Mouse (Mus musculus) CH12.LX (cell line): Measurements from ENCODE around the gene Ccdc170. TPM values are rescaled to one million over a fixed set of nuclear protein-coding genes. Genes with fewer than 3 reads are reported as not detected.

Source experiments
- DNase-seq: peaks from one replicate; pipeline ENCODE4 v3.0.0-alpha.2; 2013; ENCODE audit errors: extremely low read depth
- H3K27ac ChIP-seq: 2 replicates; pipeline ENCODE4 v1.5.1; 2012; ENCODE audit warnings: low read depth, mild to moderate bottlenecking, control low read depth, moderate library complexity; ENCODE audit not compliant: insufficient read depth
- H3K27me3 ChIP-seq: replicated peaks from 2 replicates; pipeline ENCODE3; 2012; ENCODE audit warnings: inconsistent platforms
- H3K36me3 ChIP-seq, 2 experiments: replicated peaks in 1 of 2; 2 replicates each; pipeline versions ENCODE3 to v1.6.1; 2012; ENCODE audit warnings: inconsistent platforms in 1 of 2, low read length in 1 of 2, mild to moderate bottlenecking in 1 of 2, mixed read lengths in 1 of 2, moderate library complexity in 1 of 2; ENCODE audit not compliant: control insufficient read depth in 1 of 2, insufficient read depth in 1 of 2
- H3K4me1 ChIP-seq, 2 experiments: 2 replicates each; pipeline ENCODE4 v1.6.1; 2012; ENCODE audit warnings: inconsistent platforms in 1 of 2, moderate library complexity in 1 of 2; ENCODE audit not compliant: insufficient read depth in 2 of 2, control insufficient read depth in 1 of 2
- H3K4me2 ChIP-seq: 2 replicates; pipeline ENCODE4 v1.6.1; 2012; ENCODE audit warnings: low read depth, mild to moderate bottlenecking, control low read depth; ENCODE audit not compliant: poor library complexity, insufficient read depth, severe bottlenecking
- H3K4me3 ChIP-seq, 3 experiments: fragments of 150-350 bp in 1 of 3; sonication (generic) in 1 of 3; replicated peaks in 1 of 3; 2 replicates each; pipeline versions ENCODE3 to v1.5.1; 2011 to 2012; ENCODE audit warnings: low read depth in 2 of 3, low read length in 2 of 3, mild to moderate bottlenecking in 2 of 3, moderate library complexity in 2 of 3, control low read depth in 1 of 3, improper control_type of control experiment in 1 of 3, inconsistent platforms in 1 of 3, mixed read lengths in 1 of 3; ENCODE audit not compliant: poor library complexity in 1 of 3
- H3K79me2 ChIP-seq: replicated peaks from 2 replicates; pipeline ENCODE4 v1.6.1; 2012; ENCODE audit warnings: mild to moderate bottlenecking, moderate library complexity; ENCODE audit not compliant: control insufficient read depth, poor library complexity, insufficient read depth, severe bottlenecking; ENCODE audit errors: extremely low read depth
- H3K9ac ChIP-seq: 2 replicates; pipeline ENCODE4 v1.6.1; 2012; ENCODE audit warnings: low read depth, mild to moderate bottlenecking, control low read depth, moderate library complexity; ENCODE audit not compliant: insufficient read depth
- H3K9me3 ChIP-seq: replicated peaks from 2 replicates; pipeline ENCODE3; 2012; ENCODE audit warnings: low read length, inconsistent platforms, mixed read lengths
- CHD1 ChIP-seq: IDR thresholded peaks from 2 replicates; pipeline ENCODE4 v1.6.1; 2012; ENCODE audit warnings: low read depth, low read length, improper control_type of control experiment, inconsistent platforms
- CHD2 ChIP-seq: IDR thresholded peaks from 2 replicates; pipeline ENCODE4 v1.6.1; 2011; ENCODE audit warnings: low read length, improper control_type of control experiment
- E2F4 ChIP-seq: IDR thresholded peaks from 2 replicates; pipeline ENCODE4 v1.6.1; 2011; ENCODE audit warnings: low read depth, low read length, improper control_type of control experiment; ENCODE audit not compliant: insufficient replicate concordance
- ELF1 ChIP-seq: IDR thresholded peaks from 2 replicates; pipeline ENCODE4 v1.6.1; 2014; ENCODE audit warnings: low read depth, mild to moderate bottlenecking, inconsistent platforms, low read length, improper control_type of control experiment
- EP300 ChIP-seq: IDR thresholded peaks from 2 replicates; pipeline ENCODE4 v1.6.1; 2011; ENCODE audit warnings: low read length, improper control_type of control experiment
- HCFC1 ChIP-seq: IDR thresholded peaks from 2 replicates; pipeline ENCODE4 v1.6.1; 2012; ENCODE audit warnings: low read depth, mild to moderate bottlenecking, inconsistent platforms, low read length, improper control_type of control experiment
- JUN ChIP-seq: IDR thresholded peaks from 2 replicates; pipeline ENCODE4 v1.6.1; 2011; ENCODE audit warnings: low read depth, mild to moderate bottlenecking, low read length, improper control_type of control experiment, moderate library complexity; ENCODE audit not compliant: insufficient read depth
- NELFE ChIP-seq: IDR thresholded peaks from 2 replicates; pipeline ENCODE4 v1.6.1; 2011; ENCODE audit warnings: low read depth, low read length, improper control_type of control experiment
- PAX5 ChIP-seq: IDR thresholded peaks from 2 replicates; pipeline ENCODE4 v1.6.1; 2012; ENCODE audit warnings: low read length, inconsistent platforms, mixed read lengths
- RCOR1 ChIP-seq: conservative IDR thresholded peaks from 2 replicates; pipeline ENCODE4 v1.6.1; 2012; ENCODE audit warnings: low read depth, mild to moderate bottlenecking, inconsistent platforms, low read length, improper control_type of control experiment
- SIN3A ChIP-seq: IDR thresholded peaks from 2 replicates; pipeline ENCODE4 v1.6.1; 2012; ENCODE audit warnings: low read length, improper control_type of control experiment, inconsistent platforms
- TCF12 ChIP-seq: IDR thresholded peaks from 2 replicates; pipeline ENCODE4 v1.6.1; 2014; ENCODE audit warnings: low read depth, mild to moderate bottlenecking, inconsistent platforms, low read length, improper control_type of control experiment
- USF1 ChIP-seq: IDR thresholded peaks from 2 replicates; pipeline ENCODE4 v1.6.1; 2014; ENCODE audit warnings: low read depth, mild to moderate bottlenecking, inconsistent platforms, low read length, improper control_type of control experiment
- ZNF384 ChIP-seq: IDR thresholded peaks from 2 replicates; pipeline ENCODE4 v1.6.1; 2012; ENCODE audit warnings: low read depth, low read length, improper control_type of control experiment, inconsistent platforms
- dilution Hi-C: fragments of 300-500 bp; cut with MboI; formaldehyde crosslinking; loops from 2 replicates; pipeline ENCODE4 v1.14.3; 2020; ENCODE audit warnings: low sequenced_read_pairs; ENCODE audit not compliant: extremely low pct_unique_long_range_greater_than_20kb, extremely low pct_ligation_motif_present
- in situ Hi-C: fragments of 300-500 bp; cut with MboI; formaldehyde crosslinking; loops from 3 replicates; pipeline ENCODE4 v1.14.3; 2019; ENCODE audit warnings: low sequenced_read_pairs, low pct_ligation_motif_present, low pct_unique_long_range_greater_than_20kb, mixed read lengths
- polyA plus RNA-seq: library from polyadenylated mRNA; unstranded; fragments of >175 nt; gene quantifications from 2 replicates; pipeline ENCODE4 v1.2.1, GENCODE M21; 2012; ENCODE audit warnings: low read depth; ENCODE audit not compliant: insufficient read length
- total RNA-seq, 2 experiments: library from RNA; depleted of rRNA; stranded (reverse); fragments of 300-350 nt in 1 of 2; fragments of >200 nt in 1 of 2; gene quantifications; 2 replicates each; pipeline ENCODE4 v1.2.3; 2012 to 2014

Ccdc170 gene
- total and polyA plus RNA-seq, 3 experiments, result not detected

GRCm38 (mm10) chr10:4565148-4565547, 82.8 kb downstream of the Ccdc170 start:
- Histone ChIP-seq H3K9ac (no peak overlapping the region), H3K27ac (no peak overlapping the region), H3K4me3 (no peak overlapping the region), H3K36me3 (no peaks in the 10 kb centered on the region), H3K4me1 (peaks cover 4 to 11% of the 10 kb centered on the region in 2 experiments), H3K27me3 (no peaks in the 10 kb centered on the region), H3K9me3 (peaks cover 3% of the 10 kb centered on the region), H3K4me2 (no peak overlapping the region), H3K79me2 (no peaks in the 10 kb centered on the region)
- dilution Hi-C loops (no loop called here), in situ Hi-C loops (no loop called here)
- TF ChIP-seq NELFE (no peak), TCF12 (no peak), PAX5 (no peak), RCOR1 (no peak), CHD1 (no peak)
- no peak for DNase-seq

- Histone ChIP-seq H3K4me2 (no peak overlapping the region), H3K79me2 (no peaks in the 10 kb centered on the region), H3K4me3 (no peak overlapping the region), H3K9me3 (peaks cover 3% of the 10 kb centered on the region), H3K4me1 (no peaks in the 10 kb centered on the region), H3K27me3 (no peaks in the 10 kb centered on the region), H3K9ac (no peak overlapping the region), H3K36me3 (no peaks in the 10 kb centered on the region), H3K27ac (no peak overlapping the region)
- no peak for DNase-seq
- dilution Hi-C loops (no loop called here), in situ Hi-C loops (no loop called here)
- TF ChIP-seq CHD2 (no peak), USF1 (no peak), ELF1 (no peak), E2F4 (no peak), HCFC1 (no peak)
Measured at GRCm38 (mm10) chr10:4570778-4571177, 88.5 kb downstream of the Ccdc170 start.

GRCm38 (mm10) chr10:4571304-4571703, 89.0 kb downstream of the Ccdc170 start:
- dilution Hi-C loops (no loop called here), in situ Hi-C loops (no loop called here)
- H3K36me3 ChIP-seq, result no peaks in the 10 kb centered on the region
- peaks cover 3% of the 10 kb centered on the region for H3K9me3 ChIP-seq
- no peak overlapping the region for H3K4me3 ChIP-seq
- no peaks in the 10 kb centered on the region for H3K79me2 ChIP-seq
- TF ChIP-seq JUN, result no peak
- TF ChIP-seq SIN3A, result no peak
- no peak for TF ChIP-seq ELF1
- TF ChIP-seq EP300, result no peak
- TF ChIP-seq ZNF384, result no peak
- H3K4me1 ChIP-seq, result no peaks in the 10 kb centered on the region
- no peak overlapping the region for H3K9ac ChIP-seq
- H3K27ac ChIP-seq, result no peak overlapping the region
- H3K27me3 ChIP-seq, result no peaks in the 10 kb centered on the region
- no peak for DNase-seq
- no peak overlapping the region for H3K4me2 ChIP-seq
